Mouse (Mus musculus) lung, postnatal 4 days (tissue): ENCODE measurements around the gene Fbln2.

Source experiments
- DNase-seq, 2 experiments: peaks; one replicate each; pipeline ENCODE4 v3.0.0; 2021

Fbln2 gene

DNA sequence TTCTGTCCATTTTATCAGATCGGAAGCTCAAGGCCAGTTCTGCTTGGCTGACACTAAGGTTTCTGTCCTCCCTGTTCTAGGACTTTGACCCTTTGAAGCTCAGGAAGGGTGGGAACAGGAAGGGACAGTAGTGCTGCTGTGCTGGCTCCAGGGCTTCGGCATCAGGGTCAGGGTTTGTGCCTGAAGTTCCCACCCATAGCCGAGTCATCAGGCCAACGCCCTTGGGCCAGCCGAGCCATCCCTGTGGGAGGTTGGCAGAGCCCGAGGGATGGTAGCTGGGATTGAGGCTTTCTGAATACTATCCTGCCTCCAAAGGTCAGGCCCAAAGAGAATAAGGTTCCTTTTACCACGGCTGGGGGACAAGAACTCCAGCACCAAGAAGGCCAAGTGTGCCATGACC lies 70.8 kb downstream of the Fbln2 start:
- no peak for DNase-seq

DNA sequence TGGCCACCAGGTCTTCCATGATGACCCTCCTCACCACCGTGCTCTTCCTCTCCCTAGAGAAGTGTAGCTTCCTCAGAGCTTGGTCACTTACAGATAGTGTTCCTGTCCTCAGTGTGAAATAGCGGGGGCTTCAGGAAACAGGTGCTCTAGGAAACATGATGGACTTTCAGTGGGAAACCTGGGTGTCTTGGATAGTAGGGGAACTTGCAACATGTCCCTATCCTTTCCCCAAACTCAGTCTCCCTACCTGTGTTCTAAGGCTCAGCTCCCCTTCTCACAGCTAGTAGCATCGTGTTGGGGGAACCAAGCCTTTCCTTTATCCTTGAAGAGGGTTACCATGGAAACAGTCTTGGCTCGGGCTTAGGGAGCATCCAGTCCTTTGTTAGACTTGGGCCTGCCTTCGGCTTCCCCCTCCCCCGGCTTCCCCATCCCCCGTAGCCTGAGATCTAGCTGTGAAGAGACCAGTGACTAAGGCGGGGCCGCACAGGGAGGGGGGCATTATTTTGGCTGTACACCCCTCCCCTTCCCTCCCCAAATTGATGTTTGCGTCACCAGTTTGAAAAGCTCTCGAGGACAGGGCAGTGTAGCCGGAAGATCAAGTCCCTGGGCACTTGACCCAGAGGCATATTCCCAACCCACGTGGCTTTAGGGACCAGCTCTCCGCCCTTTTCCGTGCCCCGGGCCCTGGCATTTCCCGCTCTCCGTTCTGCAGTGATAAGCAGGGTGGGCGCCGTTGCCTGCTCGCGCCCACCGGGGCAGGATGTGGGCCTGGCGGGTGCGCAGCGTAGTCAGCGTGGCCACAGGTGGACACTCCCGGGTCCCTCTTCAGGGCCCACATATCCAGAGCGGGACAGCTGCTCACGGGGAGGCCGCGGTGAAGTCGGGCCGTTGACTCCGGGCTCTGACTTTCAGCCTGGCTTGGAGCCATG lies 72.5 kb downstream of the Fbln2 start:
- DNase-seq, result no peak

DNA sequence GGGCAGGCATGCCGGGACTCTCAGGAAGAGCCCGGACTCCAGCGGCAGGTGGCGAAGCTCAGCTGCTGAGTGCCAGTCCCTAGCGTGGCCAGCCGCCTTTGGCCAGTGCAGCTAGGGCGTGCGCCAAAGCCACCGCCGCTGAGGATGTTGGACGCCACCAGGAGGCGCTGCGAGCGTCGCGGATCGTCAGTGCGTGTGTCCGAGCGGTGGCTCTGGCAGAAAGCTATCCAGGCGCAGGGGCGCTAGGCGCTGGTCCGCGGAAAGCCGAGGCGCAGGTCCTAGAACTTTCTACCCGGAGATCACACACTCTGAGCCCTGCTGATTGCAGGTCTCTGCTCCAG lies 73.2 kb downstream of the Fbln2 start:
- DNase-seq, result peak; percentile 85

DNA sequence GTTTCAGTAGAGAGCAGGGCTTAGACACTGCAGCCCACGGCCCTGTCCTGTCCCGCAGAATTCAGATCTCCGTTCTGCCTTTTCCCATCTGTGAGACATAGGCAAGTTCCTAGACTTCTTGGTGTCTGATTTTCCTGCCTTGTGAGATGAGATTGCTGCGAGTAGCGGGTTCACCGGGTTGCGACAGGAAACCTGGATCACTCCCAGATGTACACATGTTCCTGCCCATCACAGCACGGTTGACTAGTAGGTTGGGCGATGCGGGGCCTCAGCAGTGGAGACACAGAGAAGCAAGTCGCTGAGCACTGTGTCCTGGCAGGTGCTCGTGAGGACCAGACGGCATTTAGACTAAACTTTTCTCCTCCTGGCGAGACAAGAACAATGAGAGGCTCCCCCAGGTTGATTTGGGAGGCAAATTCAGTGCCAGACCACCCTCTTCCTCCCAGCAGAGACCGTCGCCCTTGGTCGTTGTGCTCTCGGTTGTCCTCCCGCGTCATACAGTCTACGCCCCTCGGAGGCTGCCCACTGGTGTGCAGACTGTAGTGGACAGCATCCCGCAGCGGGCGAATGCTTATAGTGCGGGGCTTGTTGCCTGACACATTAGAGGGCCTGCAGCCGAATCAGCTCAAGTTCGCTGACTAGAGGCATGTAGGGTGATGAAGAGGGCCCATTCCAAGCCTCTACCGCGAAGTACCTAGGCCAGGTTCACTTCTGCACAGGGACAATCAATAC lies 73.7 kb downstream of the Fbln2 start:
- no peak for DNase-seq

DNA sequence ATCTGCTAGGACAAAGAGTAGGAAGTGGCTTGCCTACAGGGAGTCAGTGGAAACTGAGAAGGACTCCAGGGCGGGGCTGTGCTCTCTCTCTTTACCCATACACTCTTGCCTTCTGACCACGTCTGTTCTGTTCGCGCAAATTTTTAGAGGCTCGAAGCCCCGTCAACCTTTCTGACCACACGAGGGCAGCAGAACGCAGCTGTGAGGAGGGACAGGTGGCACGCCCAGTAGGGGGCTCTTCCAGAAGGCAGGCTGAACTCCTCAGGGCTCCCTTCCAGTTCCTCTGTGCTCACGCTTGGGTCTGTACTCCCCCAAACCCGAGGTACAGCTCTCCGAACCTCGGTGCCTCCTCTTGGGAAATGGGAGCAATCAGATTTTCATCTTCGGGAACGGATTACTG lies 74.4 kb downstream of the Fbln2 start:
- DNase-seq, result peak; percentile 80 to 88

DNA sequence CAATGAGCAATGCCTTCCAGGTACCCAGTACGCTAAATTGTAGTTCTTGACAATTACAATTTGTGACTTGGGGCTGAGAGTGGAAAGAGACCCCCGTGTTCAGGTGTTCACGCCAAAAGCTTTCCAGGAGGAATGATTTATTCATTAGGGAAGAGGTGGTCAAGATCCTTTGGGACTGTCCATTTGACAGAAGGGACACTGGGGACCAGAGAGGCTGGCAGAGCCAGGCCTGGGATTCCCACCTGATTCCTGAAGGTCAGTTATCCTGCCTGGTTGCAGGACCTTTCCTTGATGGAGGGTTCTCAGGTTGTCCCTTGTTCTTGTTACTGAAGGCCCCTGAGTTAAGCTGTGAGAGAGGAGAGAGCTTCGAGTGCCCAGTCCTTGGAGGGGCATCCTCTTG lies 74.9 kb downstream of the Fbln2 start:
- no peak for DNase-seq

DNA sequence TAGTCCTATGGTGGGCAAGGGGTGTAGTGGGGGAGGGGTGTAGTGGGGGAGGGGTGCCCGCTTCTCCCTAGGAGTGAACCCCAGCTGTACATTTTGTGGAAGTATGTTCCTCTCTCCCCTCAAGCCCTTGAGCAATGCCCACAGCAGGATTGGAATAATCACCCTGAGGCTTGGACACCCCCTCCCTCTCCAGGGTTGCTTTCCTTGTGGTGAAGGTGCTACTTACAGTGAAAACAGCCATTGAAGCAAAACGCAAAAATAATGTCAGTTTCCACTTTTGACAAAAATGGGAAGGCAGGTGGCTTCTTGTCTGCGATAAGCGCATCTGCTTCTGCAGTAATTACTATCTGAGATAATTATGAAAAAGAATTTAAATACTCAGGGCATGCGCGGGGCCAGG lies 75.4 kb downstream of the Fbln2 start:
- DNase-seq, result no peak

DNA sequence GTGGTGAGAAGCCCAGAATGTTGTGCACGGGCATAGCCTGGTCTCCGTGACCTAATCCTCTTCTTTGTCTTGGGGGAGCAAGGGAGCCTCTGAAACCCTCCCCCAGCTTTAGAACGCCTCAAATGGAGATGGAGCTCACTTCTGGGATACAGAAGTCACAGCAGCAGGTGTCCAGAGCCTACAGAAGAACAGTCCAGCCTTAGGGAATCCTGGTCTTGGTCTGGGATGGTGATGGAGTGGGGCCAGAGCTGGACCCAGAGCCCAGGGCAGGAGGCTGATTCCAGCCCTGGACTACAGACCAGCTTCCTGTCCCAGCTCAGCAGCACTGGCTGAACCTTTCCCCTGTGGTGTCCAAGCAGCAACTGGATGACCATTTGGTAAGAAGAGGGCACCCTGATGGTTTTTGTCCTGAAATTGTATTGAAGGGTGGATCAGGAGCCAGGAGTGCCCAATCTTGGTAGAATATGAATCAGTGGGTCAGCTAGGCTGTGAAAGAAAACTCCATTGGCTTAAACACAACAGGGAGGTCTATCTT lies 76.1 kb downstream of the Fbln2 start:
- DNase-seq, result no peak

DNA sequence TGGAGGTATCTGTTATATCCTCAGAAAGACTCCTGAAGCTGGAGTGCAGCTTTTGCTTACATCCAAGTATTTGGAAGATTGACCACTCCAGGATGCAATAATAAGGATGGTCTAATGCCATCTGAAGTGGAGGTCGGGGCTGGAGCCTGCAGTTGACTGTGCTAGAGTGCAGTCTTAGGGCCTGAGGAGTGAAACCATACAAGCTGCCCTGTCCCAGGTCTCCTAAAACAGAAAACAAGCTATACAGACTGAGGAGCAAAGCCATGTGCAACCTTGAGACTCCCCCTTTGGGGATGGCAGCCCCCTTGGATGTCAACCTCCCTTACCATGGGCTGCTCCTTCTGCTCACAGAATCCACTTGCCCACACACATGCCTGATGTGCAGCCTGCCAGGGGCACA lies 76.7 kb downstream of the Fbln2 start:
- no peak for DNase-seq

DNA sequence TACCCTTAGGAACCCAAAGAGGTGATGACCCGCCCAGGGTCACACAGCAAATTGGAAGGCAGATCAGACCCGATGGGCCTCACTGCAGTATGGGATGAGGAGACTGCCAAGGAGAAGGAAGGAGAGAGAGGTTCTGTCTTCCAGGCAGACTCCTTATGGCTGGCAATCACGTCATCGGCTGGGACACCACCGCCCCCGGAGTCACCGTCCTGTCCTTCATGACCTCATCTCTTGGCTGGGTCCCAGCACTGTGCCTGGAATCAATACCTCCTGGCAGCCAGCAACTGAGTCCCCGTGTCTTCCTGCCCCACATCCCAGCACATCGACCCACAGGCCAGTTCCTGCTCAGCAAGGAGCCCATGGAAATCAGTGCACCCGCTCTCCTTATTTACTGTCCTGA lies 78.7 kb downstream of the Fbln2 start:
- peak in 1 of 2 experiments; percentile 43 for DNase-seq

DNA sequence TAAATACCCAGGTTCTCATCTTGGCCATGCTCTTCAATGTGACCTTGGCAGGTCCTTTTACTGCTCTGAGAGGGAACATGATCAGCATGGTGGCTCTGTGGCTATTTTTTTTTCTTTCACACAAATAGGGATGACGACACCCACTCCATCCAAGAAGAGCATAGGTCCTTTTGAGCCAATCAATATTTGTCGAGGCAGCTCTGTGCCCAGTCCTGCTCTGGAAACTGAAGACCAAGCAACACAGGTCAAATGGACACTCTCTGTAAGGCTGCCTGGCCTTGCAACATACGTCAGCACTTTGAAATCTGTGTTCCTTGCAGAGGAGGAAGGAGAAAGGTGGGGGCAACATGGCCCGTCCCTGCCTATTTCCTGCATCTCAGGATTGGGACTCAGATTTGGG lies 83.2 kb downstream of the Fbln2 start:
- peak in 1 of 2 experiments; percentile 17 for DNase-seq

DNA sequence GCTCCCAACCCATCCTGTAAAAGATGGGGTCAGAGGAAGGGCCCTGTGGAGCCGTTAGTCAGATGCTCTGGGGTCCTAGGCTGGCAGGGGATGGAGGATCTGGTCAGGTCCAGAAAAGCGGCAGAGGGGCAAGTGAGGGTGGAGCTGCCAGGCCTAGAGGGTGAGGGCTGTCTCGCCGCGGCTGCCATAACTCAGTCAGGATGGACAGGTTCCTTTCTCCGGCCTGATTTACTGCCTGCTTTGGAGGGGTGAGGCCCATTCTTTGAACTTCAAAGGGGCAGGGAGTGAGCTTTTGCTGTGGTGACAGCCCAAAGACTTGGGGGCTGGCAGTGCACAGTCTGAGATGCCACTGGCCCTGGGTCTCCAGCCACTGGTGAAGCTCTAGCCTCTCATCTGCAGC lies 86.6 kb downstream of the Fbln2 start:
- peak in 1 of 2 experiments; percentile 9 for DNase-seq

DNA sequence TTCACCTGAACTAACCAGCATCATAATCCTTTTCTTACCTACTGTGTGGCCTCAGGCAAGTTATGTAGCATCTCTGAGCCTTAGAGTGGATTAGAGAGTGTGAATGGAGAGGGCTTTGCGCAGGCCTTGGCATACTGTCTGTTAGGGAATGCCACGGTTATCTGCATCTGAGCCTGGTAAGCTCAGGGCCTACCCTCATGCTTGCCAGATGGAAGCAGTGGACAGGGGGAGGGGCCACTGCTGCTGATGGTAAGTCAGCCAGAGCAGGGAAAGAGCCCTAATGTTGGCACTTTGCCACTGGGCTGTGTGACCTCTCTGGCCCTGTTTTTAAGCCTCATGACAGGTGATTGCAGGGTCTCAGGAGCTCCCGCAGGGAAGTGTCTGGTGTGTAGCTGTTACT lies 87.8 kb downstream of the Fbln2 start:
- peak in 1 of 2 experiments; percentile 29 for DNase-seq

DNA sequence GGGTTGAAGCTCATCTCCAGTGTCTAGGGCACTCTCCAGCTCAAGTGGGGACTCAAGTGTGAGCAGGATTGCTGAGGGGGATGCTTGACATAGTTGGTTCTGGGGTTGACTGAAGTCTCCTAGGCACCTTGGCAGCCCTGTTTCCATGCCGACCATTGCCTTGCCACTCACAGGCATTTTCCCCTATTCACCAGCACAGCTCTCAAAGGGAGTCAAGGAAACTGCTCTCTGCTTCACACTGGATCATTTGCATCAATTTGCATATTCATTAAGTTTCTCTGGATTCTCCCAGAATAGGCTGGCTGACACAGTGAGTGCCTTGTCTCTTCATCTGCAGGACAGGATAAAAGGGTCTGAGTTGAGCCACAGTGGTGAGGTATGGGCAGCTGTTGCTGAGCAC lies 89.6 kb downstream of the Fbln2 start:
- peak; percentile 73 to 84 for DNase-seq

DNA sequence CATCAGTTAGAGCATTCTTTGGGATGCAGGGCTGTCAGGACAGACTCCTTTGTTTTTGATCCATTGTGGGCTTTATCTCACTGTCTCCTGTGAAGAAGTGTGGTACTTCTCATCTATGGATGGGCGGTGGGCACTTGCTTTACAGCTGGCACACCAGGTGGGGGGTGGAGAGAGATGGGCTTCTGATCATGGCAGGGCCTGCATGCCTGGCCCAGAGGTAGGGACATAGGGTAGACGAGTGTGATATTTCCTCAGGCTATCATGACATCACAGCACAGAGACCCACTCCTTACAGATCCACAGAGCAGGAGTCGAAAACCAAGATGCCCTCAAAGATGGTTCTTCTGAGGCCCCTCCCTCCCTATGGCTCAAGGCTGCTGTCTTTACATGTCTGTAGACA lies 90.1 kb downstream of the Fbln2 start:
- peak in 1 of 2 experiments; percentile 5 for DNase-seq

DNA sequence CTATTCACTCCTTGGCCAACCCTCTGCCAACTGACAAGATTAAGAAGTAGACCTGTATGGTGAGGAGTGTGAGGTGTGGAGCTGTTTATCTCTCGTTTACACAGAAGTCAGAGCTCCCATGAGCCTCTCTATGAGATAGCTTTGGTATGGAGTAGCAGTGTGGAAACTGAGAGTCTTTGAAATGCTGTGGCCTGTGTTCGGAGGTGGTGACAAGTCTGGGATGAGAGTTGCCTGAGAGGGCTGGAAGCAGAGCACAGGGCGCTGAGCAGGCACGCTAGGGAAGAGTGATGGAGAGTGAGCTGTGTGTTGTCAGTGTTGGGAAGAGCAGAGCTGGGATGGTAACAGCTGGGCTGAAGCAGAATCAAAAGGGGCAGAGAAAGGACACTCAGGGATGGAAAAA lies 91.9 kb downstream of the Fbln2 start:
- DNase-seq, result peak in 1 of 2 experiments; percentile 12

DNA sequence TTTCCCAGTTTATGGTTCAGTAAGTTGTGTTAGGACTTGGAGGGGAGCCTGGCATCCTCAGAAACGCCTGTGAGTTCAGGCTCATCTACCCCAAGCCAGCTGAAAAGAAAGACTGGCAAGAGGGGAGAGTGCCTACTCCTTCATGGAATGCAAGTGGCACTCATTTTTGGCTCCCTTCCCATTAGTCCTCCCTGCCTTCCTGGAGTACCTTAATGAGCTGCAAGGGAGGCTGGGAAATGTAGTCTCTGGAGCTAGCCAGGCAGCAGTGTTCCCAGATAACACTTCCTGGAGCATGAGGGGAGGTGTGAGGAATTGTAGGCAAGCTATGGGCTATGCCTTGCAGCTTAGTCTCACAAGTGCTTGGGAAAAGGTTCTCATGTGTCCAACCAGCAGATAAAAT lies 95.7 kb downstream of the Fbln2 start:
- peak; percentile 67 to 73 for DNase-seq

DNA sequence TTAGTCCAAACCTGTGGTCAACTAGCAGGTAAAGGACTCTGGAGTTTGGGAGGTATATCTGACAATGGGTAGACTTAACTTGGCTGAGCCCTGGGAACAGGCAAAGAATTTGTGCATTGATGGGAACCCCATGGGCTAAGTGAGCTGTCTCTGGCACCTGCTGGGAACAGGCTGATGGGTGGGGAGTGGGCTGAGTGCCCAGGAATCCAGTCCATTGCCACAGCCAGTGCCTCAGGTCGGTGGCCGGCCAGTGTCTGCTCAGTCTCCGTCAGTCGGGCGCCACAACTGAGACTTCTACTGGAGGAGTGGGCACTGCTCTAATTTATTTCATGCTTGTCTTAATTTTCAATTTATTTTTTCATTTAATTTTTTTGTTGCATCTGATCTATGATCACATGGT lies 98.9 kb downstream of the Fbln2 start:
- peak in 1 of 2 experiments; percentile 15 for DNase-seq

DNA sequence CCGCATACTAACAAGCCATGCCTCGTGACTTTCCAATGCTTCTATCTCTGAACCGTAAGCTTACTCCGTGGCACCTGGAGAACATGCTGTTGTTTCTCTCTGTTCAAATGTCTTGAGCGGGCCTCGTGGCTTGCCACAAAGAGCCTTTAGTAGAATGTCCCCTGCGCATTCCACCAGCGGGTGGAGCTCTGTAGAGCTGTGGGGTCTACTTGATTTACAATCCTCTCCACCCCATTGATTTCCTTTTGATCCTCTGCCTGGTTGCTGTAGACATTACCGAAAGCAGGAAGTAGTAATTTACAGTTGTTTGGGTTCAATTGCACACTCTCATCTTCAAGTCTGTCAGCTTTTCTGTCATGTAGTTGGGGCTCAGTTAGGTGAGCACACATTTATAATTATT lies 100.2 kb downstream of the Fbln2 start:
- peak in 1 of 2 experiments; percentile 4 for DNase-seq
